ENCODE assay signal across 8 mouse cellular contexts in the genomic region with DNA sequence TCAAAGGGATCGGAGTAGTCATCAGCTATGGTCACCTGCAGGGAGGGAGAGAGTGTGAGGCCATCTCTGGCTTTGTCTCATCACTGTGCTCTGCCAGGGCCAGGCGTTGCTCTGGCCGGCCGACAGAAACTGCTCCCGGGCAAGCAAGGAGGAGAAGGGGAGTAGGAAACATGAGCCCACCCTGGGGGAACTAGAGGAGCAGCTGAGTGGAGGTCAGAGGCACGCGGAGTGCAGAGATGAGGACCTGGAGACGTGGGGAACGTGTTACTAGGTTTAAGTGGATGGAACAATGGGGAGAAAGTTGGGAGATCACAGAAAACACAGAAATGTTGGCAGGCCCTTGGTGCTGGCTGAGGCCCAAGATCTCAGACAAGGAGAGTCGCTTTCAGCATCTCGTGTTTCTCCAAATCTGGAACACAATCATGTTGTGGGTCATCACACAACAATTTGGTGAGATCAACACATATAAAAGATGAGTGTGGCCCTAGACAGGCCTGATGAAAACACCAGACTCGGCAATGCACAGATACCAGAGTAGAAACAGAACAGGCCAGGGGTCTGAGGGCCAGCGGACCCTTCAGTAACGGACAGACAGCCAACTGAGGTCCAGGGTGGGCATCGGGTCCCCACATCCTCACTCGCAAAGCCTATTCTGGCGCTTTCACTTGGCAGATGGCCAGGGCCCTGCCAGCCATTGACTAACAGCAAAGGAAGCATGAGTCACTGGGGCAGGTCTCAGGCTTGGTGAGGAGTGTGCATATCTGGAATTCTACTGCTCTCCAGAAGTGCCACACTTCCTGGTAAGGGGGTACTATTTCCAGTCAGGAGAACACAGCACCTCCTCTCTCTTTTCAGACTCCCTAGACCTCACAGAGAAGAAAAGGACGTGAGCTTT. TPM values are rescaled to one million over a fixed set of nuclear protein-coding genes. Genes with fewer than 3 reads are reported as not detected.
DNase-seq lines count a peak whose midpoint lies in the region; ATAC-seq lines count a peak whose summit lies in the region.

No protein-coding gene starts in this region.

- no peak overlapping the region for H3K4me3 ChIP-seq in embryonic facial prominence, embryonic 13.5 days
- no peak overlapping the region for H3K4me3 ChIP-seq in heart, embryonic 12.5 days
- no peak overlapping the region for H3K4me3 ChIP-seq in kidney, embryonic 16.5 days (ENCODE audit: low read length)

- no peak; the same call in 1 of the 2 replicates for ATAC-seq in embryonic facial prominence, embryonic 13.5 days (ENCODE audit: insufficient number of reproducible peaks, insufficient read depth, low FRiP score, low TSS enrichment, low read depth)
- peak; percentile 64 for ATAC-seq in heart, embryonic 12.5 days (ENCODE audit: insufficient number of reproducible peaks, low FRiP score)
- ATAC-seq in kidney, embryonic 16.5 days (ENCODE audit: low FRiP score, low TSS enrichment) = peak; percentile 67

- H3K9me3 ChIP-seq in embryonic facial prominence, embryonic 13.5 days = no peaks in the 10 kb centered on the region
- H3K9me3 ChIP-seq in heart, embryonic 12.5 days (replicated peaks) = no peaks in the 10 kb centered on the region
- no peaks in the 10 kb centered on the region for H3K9me3 ChIP-seq in kidney, embryonic 16.5 days (ENCODE audit: low read length)

- H3K9ac ChIP-seq in embryonic facial prominence, embryonic 13.5 days = no peak overlapping the region
- peak overlapping the region; percentile 47 for H3K9ac ChIP-seq in heart, embryonic 12.5 days
- H3K9ac ChIP-seq in kidney, embryonic 16.5 days (replicated peaks; ENCODE audit: low read length) = peak overlapping the region; percentile 46; the same call in 1 of the 2 replicates

- H3K4me1 ChIP-seq in embryonic facial prominence, embryonic 13.5 days = peaks cover 79% of the 10 kb centered on the region
- peaks cover 97% of the 10 kb centered on the region for H3K4me1 ChIP-seq in heart, embryonic 12.5 days (replicated peaks)
- peaks cover 76% of the 10 kb centered on the region for H3K4me1 ChIP-seq in kidney, embryonic 16.5 days (ENCODE audit: insufficient read depth, low read length)

- peak; percentile 96 for DNase-seq in 3T3-L1 (ENCODE audit: low read depth, low spot score)
- peak; percentile 90 for DNase-seq in adrenal gland, adult 2 months
- peak; percentile 93 for DNase-seq in lung, postnatal 25 days (ENCODE audit: low spot score)
- peak; percentile 56 for DNase-seq in right cerebral cortex, postnatal 4 days
- no peak for DNase-seq in T-cell, adult 2 months (ENCODE audit: low spot score)

- H3K27me3 ChIP-seq in embryonic facial prominence, embryonic 13.5 days = no peaks in the 10 kb centered on the region; the same call in 1 of the 2 replicates
- H3K27me3 ChIP-seq in heart, embryonic 12.5 days (replicated peaks) = no peaks in the 10 kb centered on the region
- no peaks in the 10 kb centered on the region for H3K27me3 ChIP-seq in kidney, embryonic 16.5 days (ENCODE audit: insufficient read depth, low read length)

- peak overlapping the region; percentile 7; the same call in 1 of the 2 replicates for H3K4me2 ChIP-seq in embryonic facial prominence, embryonic 13.5 days
- H3K4me2 ChIP-seq in heart, embryonic 12.5 days = peak overlapping the region; percentile 44
- H3K4me2 ChIP-seq in kidney, embryonic 16.5 days (replicated peaks; ENCODE audit: low read depth, low read length) = peak overlapping the region; percentile 26; the same call in 1 of the 2 replicates

- peaks cover 19% of the 10 kb centered on the region for H3K36me3 ChIP-seq in embryonic facial prominence, embryonic 13.5 days
- peaks cover 16% of the 10 kb centered on the region for H3K36me3 ChIP-seq in heart, embryonic 12.5 days
- no peaks in the 10 kb centered on the region for H3K36me3 ChIP-seq in kidney, embryonic 16.5 days (ENCODE audit: insufficient read depth, low read length)

- 24% methylated on average over 18 of the region's 18 CpGs for WGBS in embryonic facial prominence, embryonic 13.5 days
- WGBS in heart, embryonic 12.5 days = 22% methylated on average over 18 of the region's 18 CpGs
- WGBS in kidney, embryonic 16.5 days = 26% methylated on average over 18 of the region's 18 CpGs

- peak overlapping the region; percentile 74 for H3K27ac ChIP-seq in embryonic facial prominence, embryonic 13.5 days
- H3K27ac ChIP-seq in heart, embryonic 12.5 days (ENCODE audit: poor library complexity, severe bottlenecking) = peak overlapping the region; percentile 91
- peak overlapping the region; percentile 77 for H3K27ac ChIP-seq in kidney, embryonic 16.5 days (ENCODE audit: low read length)

RNA-seq across cellular contexts. Expression of gene Shb, which starts 42.9 kb away (rescaled TPM):
- 100 to 1,000 TPM in 1 of 2 experiments, 10 to 100 TPM in 1; 48.7 to 154 TPM for total RNA-seq in adrenal gland, adult 2 months (2021)
- 71.0 and 106 TPM in 2 replicates for polyA plus RNA-seq in adrenal gland, adult 2 months (2012; rRNA removed)
- polyA plus RNA-seq in embryonic facial prominence, embryonic 13.5 days (2015; fragmentation: Nextera tagmentation; extraction: Ambion mirVana) = 3.8 and 4.2 TPM in 2 replicates
- 13.9 and 15.3 TPM in 2 replicates for polyA plus RNA-seq in heart, embryonic 12.5 days (2016; fragmentation: Nextera tagmentation; extraction: Ambion mirVana)
- polyA plus RNA-seq in kidney, embryonic 16.5 days (2015; fragmentation: Nextera tagmentation; extraction: Ambion mirVana) = 2.7 and 3.1 TPM in 2 replicates
